Mouse (Mus musculus) adrenal gland (tissue): ENCODE measurements around the gene Smgc.
"Not testable (repeated sequence)": the region's sequence is repeated elsewhere in the genome, so short reads cannot be mapped to it uniquely, and the experiment has no call there.

Experiments
- intact Hi-C: fragments of 180-260 bp; cut with DNase I; formaldehyde crosslinking; loops from one replicate; pipeline ENCODE4 v1.15.1; 2025
- long read RNA-seq, 2 experiments: library from polyadenylated mRNA; unstranded; transcript quantifications; one replicate each; pipeline ENCODE4 v2.0.0; 2020; ENCODE audit warnings: borderline replicate concordance in 1 of 2; ENCODE audit not compliant: insufficient replicate concordance in 1 of 2

Gene Smgc
- long read RNA-seq, experiment 1 = 0 reads
- long read RNA-seq, experiment 2 = 0 reads

DNA sequence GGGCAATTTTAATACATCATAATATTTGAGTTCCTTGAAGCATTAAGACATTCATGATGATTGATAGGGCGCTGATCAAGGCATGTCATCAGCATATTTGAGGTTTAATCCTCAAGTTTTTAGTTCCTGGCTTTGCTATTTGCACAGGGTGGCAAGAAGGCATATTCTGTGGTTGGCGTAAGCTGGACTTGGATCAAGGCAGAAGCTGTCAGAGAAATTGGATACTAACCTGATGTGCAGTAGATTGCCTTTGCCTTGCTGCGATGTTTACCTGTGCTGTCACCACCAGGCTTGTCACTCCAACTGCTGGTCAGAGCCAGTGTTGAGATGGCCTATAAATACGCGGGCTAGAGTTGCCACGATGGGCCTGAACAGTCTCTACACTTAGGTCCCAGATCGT is at the start of gene Smgc:
Gene Smgc, plus strand, starts transcription at position 301 of the 400 bp plus-strand sequence.
- intact Hi-C loops = no loop called here

DNA sequence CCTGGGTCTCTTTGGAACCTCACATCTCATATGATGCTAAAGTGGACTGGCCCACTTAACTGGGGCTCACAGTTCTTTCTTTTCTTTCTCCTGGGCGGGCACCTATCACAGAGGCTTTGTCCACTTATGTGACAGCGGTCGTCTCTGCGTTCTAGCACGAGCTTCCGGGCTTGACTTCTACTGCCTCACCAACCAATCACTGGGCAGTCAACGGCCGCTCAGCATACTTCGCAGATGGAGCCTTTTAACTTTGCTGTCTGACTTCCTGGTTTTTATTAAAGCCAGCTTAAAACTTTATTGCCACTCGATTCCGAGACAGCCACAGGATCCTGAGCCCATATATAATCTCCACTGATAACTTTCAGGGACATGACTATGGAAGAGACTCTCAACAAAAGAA is 49.7 kb upstream of the Smgc start:
- intact Hi-C loops = no loop called here

DNA sequence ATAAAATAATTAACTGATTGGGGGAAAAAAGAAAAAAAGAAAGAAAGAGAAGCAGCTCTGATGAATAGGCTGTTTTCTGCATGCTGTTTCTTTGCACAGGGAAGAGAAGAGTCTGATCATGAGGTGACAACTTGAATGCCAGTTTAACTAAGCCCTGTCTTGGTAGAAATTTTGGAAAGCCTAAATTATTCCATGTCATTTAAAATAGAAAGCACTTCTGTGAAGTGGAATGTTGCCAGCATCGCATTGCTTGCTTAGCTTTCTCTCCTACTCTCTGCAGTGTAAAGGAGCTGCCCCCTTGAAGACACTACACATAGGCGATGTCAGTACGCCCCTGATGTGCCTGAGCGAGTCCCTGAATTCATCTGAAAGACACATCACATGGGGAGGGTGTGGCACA is 31.6 kb upstream of the Smgc start:
- intact Hi-C loops = no loop called here

DNA sequence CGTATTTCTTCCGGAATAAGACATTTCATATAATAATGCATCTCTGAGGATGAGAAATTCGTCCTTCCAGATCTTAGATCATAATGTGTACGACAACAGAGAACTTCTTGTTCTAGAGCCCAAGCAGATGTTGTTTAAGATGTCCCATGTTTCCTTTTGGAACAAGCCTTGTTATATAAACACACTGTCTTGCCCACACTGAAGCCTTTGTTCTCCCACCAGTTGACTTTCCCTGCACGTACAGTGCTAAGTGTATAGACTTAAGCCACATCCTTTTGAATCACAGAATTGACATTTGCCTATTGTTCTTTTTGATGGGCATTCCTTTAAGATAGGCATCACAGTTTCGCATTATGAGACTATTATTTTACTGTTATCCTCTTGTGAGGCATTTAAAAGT is 2.7 kb upstream of the Smgc start:
- intact Hi-C loops = no loop called here

DNA sequence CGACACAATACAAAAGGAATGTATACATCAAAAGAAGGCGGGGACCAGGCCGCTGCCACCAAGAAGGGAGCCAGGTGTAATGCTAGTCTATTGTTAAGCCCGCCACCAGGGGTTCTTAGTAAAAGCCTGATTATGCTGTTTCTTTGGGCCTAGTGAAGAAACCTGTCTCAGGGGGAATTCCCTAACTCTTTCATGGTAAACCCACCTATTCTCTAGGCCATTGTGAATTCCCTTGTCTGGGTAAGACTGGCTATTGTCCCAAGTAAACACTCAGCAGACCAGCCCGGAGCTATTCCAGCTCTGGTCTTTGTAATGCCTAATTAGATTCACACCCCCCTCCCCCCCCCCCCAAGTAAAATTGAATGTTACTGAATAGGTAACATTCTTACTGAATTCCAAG is 26.1 kb downstream of the Smgc start:
- intact Hi-C loops = not testable (repeated sequence)

DNA sequence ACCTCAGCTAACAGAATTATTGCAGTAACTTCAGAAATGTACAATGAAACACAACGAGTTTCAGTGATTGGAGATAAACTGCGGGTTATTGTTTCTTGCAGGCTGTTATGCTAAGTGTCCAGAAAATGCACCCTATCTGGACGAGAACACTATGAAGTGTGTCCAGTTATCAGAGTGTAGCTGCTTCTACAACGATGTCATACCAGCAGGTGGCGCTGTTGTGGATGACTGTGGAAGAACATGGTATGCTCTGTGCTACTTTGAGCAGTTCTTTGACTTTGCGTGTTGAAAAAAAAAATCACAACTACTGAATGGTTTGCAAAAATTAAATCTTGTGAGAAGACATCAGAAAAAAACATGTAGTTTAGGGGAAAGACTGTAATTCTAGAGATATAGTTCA is 62.2 kb downstream of the Smgc start:
- intact Hi-C loops = no loop called here

DNA sequence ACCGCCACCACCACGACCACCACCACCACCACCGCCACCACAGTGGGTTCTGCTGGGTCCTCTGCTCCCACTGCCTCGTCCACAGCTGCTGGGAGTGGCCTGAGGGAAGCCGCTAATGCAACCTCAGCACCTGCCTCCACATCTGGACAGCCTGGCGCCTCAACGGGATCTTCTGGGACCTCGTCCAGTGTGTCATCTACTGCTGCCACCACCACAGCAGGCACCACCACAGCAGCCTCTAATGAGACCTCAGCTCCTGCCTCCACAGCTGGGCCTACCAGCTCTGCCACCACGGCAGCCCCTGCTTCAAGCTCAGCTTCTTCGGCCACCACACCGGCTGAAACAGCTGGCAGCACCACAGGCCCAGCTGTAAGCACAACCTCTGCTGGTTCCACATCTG is 69.0 kb downstream of the Smgc start:
- intact Hi-C loops = not testable (repeated sequence)
